Mouse (Mus musculus) MN1 (cell line): ENCODE results near the gene Gm17332.
"Not testable (repeated sequence)": the region's sequence is repeated elsewhere in the genome, so short reads cannot be mapped to it uniquely, and the experiment has no call there.

Experiments used
- DNase-seq: peaks from one replicate; pipeline ENCODE4 v3.0.0-alpha.2; 2016; ENCODE audit warnings: low spot score

Gm17332 gene

GRCm38 (mm10) chr11:31182362-31182761 is at the start of gene Gm17332:
Gene Gm17332 (minus strand): TSS chr11:31182462.
- no peak for DNase-seq

GRCm38 (mm10) chr11:31229966-31230365 is 47.7 kb upstream of the Gm17332 start:
- no peak for DNase-seq

- DNase-seq, result no peak
Measured at GRCm38 (mm10) chr11:31225359-31225758, 43.1 kb upstream of the Gm17332 start.

- DNase-seq, result no peak
Measured at GRCm38 (mm10) chr11:31218009-31218408, 35.7 kb upstream of the Gm17332 start.

- DNase-seq, result no peak
Measured at GRCm38 (mm10) chr11:31195621-31196363, 13.5 kb upstream of the Gm17332 start.

- DNase-seq, result no peak
Measured at GRCm38 (mm10) chr11:31194761-31195160, 12.5 kb upstream of the Gm17332 start.

- DNase-seq, result peak; percentile 95
Measured at GRCm38 (mm10) chr11:31170052-31170646, 12.1 kb downstream of the Gm17332 start.

GRCm38 (mm10) chr11:31169161-31170051 is 12.9 kb downstream of the Gm17332 start:
- DNase-seq, result peak; percentile 72

GRCm38 (mm10) chr11:31168831-31169160 is 13.5 kb downstream of the Gm17332 start:
- no peak for DNase-seq

- peak; percentile 26 for DNase-seq
Measured at GRCm38 (mm10) chr11:31157021-31157420, 25.2 kb downstream of the Gm17332 start.

GRCm38 (mm10) chr11:31138394-31138793 is 43.9 kb downstream of the Gm17332 start:
- DNase-seq, result not testable (repeated sequence)

- not testable (repeated sequence) for DNase-seq
Measured at GRCm38 (mm10) chr11:31134824-31135223, 47.4 kb downstream of the Gm17332 start.

GRCm38 (mm10) chr11:31133726-31134125 is 48.5 kb downstream of the Gm17332 start:
- not testable (repeated sequence) for DNase-seq
